Mouse (Mus musculus) urinary bladder, postnatal 14 days (tissue): ENCODE measurements around the gene Lrmda.

Source experiments
- DNase-seq: peaks from one replicate; pipeline ENCODE4 v3.0.0; 2021; ENCODE audit warnings: low spot score

Gene Lrmda

DNA sequence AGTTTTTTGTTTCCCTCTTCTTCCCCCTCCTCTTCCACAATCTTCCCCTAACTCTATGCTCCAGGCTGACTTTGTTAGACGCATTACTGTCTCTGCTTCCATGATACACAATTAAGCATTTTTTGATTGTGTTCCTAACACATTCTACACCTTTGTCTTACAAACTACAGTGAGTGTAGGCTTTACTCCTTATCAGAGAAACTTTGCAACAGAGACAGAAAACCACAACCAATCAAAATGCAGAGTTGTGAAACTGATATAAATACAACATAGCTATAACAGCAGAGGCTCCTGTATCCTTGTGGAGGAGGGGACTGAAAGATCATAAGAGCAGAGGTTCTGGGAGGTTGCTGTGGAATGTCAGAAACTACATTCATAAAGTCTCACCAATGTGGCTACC lies 933.5 kb downstream of the Lrmda start:
- DNase-seq, result no peak

DNA sequence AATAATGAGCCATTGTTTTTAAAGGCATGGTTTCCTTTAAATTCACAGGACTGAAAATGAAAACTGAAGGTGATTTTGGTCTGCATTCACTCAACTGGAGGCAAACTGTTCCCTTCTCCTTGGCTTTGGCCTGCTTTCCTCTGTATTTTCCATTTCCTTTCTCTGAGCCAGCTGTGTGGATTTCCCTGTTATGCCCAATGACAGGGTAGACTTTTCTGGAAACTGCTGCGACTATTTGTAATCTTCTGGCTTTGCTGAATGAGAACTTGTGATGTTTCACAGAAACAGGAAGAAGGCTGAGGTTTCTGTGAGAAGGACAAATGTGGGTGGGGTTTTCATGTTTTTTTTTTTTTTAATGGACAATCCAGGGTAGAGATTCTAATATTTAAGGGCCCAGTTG lies 940.7 kb downstream of the Lrmda start:
- DNase-seq, result no peak

DNA sequence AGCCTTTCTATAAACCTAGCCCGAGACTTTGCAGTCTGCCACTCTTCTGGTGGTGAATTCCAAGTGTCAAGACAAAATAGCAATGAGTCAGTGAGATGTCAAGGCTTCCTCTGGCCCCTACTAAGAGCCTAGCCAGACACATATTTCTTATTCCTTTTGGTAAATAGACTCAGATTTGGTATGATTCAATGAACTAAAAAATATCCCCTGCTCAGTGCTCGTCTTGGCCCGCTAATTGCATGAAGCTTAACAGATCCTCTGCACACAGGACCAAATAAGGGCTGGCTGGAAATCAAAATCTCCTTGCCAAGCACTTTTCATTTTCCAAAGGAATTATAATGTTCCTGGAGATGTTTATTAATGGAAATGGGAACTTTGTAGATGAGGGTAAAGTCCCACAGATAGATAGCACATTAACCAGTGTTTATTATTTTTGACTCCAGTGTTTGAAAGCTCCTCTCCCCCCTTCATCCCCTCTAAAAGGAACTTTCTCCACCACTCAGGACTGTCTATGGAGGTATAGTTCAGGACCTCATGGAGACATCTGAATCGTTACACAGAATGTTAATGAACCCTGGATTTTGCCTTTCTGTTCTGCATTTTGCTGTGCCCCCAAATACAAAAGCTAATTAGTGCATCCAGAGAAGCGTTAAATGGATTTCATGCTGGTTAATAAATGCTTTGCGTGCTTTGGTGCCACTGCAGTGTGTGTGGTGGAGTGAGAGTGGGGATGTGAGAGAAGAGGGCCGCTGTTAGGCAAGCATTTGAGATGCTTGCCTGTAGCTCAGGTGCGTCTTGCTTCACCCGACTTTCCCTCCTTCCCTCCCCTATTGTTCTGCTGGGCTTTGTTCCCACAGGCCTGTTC lies 945.5 kb downstream of the Lrmda start:
- DNase-seq, result peak; percentile 50

DNA sequence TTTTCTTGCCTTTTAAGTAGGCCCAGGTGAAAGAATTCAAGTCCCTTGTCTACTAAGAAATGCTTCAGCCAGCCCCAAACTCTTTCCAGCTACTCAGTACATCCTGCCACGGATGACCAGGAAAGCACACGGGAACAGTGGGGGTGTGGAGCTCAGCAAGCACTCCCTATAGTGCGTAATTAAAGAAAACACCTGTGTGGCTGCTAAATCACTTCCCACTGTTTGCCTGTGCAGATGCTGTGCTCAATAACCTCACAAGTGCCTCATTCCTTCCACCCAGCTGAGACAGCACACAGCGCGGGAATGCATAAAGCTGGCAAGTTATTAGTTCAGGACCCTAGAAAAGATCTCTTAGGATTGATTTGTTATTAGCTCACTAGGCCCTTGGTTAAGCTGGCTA lies 949.2 kb downstream of the Lrmda start:
- DNase-seq, result no peak

DNA sequence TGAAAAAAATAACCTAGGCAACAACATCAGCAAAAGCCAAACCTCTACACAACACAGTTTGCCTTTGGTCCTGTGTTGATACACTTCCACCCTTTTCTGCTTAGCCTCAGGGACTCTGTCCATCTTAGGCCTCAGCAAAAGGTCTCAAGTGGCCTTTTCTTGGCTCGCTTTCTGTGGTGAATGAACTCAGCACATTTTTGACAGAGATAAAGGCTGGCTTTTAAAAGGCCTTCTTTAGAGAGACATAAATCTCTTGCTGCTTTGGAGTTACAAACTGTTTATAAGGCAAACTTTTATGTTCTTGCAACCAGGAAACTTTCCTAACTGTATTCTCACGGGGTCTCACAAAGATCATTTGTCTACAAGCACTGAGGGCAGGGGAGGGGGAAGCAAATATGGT lies 967.2 kb downstream of the Lrmda start:
- DNase-seq, result peak; percentile 16

DNA sequence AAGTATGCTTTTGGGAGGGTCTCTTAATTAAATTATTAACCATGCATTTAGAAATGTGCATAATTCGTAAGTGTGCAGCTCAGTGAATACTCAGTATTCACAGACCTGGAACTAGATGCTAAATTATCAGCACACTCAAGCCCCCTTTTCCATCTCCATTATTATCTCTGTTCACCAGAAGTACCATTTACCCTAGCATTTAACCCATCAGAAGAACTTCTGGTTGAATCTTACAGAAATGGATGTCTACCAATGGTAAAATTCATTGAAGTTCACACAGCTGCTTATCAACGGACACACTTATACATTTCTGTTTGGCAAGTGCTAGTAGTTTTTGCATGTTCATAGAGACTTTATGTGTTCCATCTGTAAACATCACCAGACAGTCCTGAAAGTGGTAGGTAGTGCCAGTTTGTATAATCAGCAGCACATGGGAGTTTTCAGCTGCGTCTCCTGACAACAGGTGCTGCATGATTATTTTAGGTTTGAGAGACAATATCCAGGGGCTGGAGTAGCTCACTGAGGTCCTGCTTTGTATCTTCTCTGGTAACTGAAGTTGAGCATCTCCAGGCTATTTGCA lies 968.7 kb downstream of the Lrmda start:
- DNase-seq, result no peak

DNA sequence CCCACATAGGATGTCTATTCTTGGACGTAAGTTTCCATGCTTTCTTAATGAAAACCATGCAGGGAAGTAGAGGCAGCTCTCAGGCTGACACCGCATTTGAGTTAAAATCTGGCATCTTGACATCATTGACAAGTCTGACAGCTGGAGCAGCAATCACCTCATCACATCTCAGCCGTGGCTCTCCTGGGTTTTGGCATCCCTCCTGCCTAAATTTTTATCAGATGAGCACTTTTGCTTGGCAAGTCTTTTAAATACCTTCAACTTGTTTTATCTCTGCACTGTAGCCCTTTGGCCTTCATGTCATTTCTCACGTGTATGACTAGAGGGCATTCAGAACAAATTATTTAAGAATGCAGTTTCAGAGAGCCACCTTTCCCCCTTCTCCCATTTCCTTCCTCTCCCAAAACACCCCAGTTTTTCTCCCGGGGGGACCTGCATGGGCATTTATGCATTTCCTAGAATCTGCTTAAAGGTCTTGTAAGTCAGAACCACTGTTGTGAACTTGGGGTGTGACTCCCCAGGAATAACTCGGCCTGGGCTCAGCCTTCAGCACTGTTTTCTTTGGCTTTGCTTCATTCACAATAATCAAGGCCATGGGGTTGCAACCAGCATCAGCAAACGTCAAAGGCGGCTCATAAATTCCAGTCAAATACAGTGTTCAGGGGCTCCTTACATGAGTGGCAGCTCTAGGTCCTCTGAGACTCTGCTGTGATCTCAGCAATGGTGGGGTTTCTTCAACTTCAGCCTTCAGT lies 975.8 kb downstream of the Lrmda start:
- DNase-seq, result no peak

DNA sequence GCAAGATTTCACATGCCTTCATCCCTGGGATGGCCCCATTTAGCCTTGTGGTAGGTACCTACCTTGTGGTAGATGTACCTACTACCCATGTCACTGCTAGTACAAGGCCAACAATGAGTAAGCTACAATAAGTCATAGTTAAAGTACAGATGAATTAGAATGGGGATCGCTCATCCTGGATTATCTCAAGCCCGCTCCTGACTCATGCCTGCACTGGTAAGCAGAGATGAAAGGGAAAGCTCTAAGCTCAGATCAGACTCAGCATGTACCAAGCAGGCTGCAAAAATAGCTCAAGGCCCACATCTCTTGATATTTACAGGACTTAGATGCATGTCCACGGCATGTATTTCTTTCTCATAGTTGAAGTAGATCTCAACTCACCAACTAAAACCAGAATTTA lies 979.4 kb downstream of the Lrmda start:
- DNase-seq, result no peak

DNA sequence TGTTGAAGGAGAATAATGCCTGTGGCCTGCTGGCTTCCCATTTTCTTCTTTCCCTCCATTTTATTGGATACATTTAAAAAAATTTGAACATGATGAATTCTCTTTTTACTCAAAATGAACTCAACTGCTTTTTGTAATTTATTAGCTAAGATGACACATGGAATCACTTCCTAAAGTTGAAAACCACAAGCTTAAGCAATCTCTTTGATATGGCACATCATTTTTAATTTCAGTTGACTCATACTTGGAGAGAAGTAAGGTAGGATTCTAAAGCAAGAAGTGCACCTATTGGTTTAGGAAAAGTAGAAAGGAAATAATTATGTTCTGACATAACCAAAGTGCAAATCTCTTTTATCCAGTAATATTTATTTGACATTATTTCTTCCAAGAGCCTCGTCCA lies 992.5 kb downstream of the Lrmda start:
- DNase-seq, result no peak

DNA sequence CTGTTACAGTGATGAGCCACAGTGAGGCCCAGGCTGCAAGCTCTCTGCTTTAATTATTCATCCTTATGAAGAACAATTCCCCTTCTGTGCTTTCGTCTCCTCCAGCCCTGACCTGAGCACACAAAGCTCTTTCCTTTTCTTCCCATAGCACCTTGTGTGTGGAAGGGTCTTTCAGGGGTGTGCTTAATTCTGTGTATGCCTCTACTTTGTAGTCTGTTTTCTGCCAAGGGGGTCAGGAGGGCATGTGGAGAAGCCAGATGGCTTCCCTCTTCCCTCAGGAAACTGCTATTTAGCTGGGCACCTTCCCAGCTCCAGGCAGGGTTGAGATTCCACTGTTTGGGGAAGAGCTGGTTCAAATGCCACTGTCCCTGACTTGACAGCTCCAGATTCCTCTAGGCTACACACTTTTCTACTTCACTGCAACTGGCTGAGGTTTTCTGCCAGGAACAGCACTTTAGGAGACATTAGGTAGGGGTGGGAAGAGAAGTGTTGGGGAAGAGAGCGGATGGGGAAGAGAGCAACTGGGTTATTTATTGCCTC lies 995.3 kb downstream of the Lrmda start:
- peak; percentile 27 for DNase-seq

DNA sequence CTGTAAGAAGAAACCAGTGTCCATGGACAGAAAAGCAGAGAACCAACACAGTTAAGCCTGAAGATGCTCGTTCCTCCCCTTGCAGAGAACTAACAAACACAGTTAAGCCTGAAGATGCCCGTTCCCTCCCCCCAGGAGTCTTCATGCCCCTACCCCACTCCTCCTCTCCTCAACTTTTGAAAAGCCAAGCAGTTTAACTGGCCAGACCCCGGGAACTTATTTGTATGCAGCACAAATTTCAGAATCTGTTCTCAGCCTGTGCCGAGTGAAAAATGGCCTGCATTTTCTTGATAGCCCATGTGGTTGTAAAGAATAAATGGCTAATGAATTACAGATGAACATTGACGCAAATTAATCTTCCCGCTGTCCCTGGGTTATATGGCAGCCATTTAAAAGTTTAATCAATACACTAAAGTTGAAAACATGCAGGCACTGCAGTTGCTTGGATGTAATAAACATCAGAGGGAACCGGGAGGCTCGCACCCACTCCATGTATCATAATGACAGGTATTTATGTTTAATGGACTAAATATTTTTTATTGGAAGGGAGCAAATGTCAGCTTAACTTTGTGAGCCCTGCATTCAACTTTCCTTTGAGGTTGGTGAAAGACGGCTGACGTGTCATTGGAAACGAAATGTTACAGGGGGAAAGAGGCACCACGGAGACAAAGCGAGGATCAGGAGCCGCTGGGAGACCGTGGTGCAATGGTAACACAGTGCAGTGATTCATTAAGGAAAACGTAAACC lies 996.0 kb downstream of the Lrmda start:
- DNase-seq, result peak; percentile 7

DNA sequence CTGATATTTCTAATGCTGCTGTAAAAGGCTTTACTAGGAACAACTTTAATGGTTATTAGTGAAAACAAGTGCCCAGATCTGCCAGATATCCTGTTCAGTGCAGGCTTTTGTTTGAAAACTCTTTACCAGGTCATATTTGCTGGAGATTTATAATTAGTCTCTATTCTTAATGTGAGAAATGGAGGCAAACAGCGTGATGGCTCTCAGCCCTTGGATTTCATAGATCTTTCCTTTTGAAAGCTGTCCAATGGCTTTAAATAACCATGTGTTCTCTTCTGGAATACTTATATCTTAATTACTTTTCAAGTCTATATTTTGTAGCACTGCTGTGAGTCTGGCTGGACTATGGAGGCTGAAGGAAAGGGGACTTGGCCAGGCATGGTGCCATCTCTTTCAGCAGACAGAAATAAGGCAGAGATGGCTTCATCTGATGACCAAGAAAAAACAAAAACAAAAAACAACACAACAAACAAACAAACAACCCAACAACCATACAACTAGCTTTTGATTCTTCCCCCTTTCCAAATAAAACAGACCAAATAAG lies 996.6 kb downstream of the Lrmda start:
- DNase-seq, result no peak

DNA sequence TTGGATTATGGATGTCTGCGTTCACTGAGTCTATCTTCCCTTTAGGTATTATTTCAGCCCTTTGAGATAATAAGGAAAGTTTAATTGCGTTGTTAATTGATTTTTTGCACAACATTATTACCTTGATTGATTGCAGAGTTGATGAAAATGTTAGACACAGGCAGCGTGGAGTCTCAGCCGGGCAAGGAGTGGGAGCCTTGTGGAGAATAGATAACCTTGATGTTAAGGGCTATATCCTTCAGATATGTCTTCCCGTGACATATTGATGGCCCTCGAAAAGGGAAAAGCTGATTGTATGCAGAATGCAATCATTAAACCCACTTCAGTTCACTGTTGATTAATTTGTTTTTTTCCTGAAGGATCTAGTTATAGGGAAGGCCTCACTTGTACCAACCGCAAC lies 1021.5 kb downstream of the Lrmda start:
- DNase-seq, result no peak

DNA sequence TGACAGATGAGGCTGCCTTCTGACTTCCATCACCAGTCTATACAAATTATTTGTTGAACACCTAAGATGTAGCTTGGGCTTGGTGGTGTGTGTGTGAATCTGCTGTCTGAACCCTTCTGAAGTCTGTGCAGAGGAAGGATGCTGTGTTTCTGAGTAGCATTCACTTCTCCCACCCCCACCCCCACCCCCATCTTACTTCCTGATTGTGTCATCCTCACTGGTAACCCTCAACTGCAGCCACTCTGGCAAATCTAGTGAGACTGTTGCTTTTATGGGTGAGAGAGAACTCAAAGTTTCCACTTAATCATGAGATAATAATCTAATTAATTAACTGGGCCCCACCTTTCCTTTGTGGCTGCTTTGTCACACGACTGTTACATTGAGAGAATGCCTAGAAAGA lies 1025.8 kb downstream of the Lrmda start:
- DNase-seq, result no peak

DNA sequence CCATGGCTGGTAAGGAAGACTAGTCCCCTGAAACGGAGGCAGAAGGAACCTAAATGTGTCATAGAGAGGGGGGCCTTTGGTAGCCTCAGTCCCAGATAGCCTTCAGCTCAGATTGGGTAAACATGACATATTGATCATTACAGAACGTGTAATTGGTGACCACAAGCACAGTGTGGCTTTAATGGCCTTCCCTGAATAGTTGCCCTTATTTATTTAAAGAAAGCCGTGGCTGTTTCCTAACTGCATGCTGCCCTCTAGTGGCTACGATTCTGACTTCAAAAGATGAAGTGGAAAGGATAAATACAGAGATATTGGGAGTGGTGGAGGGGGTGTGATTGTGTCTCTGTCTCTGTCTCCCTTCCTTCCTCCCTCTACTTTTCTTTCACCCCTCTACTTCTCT lies 1026.8 kb downstream of the Lrmda start:
- peak; percentile 84 for DNase-seq

DNA sequence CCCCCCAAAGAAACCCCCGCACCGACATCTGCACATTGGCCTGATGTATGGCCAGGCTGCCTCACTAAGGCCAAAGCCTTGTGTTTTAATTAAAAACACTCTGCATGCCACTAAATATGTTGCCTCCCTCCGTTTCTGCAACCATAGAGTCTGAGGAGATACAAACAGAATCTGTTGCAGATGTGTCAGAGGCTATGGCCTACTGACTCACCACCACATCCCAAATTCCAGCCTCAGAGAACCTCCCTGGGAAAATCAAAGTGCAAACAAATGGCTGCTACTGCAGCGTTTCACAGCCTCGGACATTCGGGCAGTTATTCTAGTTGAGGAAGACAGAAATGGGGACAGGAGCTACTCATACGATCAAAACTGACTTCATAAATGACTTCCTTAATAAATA lies 1031.9 kb downstream of the Lrmda start:
- no peak for DNase-seq

DNA sequence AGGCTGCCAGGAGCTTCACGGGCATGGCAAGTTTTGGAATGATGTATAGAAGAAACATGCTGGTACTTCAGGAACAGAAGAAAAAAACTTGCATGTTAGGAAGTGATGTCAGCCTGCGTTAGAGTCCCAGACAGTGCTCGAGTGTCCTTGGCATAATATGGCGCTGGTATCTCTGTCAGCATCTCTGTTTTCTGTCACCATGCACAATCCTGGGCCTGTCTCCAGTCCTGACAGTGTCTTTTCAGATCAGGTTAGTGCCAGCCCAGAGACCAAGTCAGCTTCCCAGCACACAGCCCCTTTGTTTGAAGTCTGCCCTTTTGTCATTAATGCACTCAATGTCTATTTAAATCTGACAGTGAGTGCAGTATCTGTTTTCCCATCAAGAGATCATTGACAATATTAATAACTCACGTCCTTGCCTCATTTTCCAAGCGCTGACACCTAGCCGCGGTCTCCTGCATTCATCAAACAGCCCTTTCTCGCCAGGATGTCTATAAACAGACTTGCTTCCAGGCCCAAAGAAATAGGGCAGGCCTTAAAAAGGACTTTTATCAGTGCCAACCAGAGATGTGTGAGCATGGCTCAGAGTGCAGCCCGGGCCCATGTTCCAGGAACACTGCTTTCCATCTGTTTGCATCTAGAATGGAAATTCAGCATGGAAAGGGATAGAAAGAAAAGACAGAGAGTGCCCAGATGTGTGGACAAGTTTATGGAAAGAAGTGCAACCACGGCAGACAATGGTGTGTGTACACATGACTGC lies 1033.5 kb downstream of the Lrmda start:
- no peak for DNase-seq

DNA sequence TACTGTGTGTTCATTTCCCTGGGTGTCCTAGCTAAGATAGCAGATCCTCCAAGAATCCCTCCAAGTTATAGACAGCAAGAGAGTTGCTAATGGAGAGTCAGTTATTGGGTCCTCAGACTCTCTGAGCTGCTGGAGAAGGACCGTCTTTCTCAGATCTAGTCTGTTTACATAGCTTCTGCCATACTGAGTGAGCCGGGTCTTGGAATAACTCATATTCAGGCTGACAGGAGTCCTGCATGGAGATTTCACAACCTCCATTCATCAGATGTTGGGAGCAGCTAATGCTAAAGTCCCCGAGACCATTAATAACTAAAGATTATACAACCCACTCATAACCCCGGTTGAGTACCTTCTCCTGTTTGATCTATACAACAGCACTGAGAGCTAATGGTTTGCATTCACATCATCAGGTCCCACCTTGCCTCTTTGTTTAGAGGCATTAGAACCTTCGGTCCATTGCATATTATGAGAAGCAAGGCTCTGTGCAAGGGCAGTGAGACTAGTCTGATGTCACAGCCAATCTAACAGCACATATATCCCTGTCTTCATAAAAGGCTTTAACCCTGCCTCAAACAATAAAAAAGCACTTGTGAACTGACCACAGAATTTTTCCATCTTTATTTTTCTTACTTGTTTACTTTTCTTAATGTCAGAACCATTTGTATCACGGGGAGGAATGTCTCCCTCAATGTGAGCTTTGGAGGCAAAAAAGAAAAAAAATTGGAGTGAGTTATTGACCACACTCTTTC lies 1037.9 kb downstream of the Lrmda start:
- no peak for DNase-seq

DNA sequence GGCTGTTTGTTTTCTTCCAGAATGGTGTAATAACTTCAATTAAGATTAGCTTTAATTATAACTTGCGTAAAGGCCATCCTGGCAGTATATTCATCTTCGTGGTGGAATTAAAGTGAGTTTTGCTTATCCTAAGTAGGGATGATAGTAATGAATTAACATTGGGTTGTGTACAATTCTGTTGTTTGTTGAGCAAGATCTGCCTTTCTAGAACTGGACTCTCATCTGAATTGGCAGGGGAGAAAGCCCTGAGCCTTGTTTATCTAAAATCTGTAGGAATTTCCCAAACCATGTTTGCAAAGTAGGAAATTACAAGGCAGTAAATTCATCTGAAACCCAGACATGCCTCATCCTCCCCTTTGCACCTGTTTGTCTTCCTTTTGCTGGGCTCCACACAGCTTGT lies 1038.5 kb downstream of the Lrmda start:
- no peak for DNase-seq

DNA sequence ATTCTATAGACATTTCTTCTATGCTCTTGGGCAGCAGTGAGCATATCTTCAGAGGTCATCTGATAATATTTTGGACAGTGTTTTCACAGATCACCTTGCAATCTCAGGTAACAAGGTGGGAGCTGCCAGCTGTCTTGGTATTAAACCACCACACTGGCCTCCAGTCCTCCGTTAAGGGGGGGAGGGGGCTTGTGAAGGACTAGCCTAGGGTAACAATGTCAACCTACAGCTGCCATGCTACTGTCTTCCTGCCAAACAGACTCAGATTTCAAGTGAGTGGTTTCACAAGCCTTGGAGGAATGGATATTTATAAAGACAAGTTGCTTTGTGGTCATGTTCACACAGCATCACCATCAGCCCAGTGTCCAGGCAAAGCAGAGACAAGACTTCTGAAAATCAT lies 1059.2 kb downstream of the Lrmda start:
- DNase-seq, result no peak
